Mouse (Mus musculus): Measurements from ENCODE around the gene Senp6. TPM values are rescaled to one million over a fixed set of nuclear protein-coding genes. Genes with fewer than 3 reads are reported as not detected.

The Senp6 gene
- polyA plus RNA-seq, 1 experiment from 2014 or later: 32.6 TPM

DNA sequence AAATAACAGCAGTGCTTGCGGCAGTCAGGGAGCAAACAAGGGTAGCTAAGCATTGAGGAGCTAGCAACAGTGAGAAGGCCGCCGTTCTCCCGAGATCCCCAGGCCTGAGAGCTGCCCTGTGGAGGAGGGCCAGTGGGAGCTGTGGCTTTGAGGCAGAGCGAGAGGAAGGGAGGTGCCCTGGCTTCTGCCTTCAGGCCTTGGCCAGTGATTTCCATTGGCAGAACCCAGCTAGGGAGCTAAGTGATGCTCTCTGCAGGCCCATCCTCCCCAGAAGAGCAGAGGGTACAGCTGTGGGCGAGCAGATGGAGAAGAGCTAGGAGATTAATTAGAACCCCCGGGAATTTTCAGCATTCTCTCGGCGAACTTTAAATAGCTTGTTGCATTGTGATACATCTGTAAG, 106.9 kb downstream of the Senp6 start:
- no peak overlapping the region for H3K4me2 ChIP-seq
- WGBS: 53% methylated on average over 9 of the region's 9 CpGs
- peaks cover 4% of the 10 kb centered on the region; the same call in 1 of the 2 replicates for H3K36me3 ChIP-seq
- H3K9ac ChIP-seq: 0 out of 2 replicates have a peak overlapping the region, but pooled peaks have one; percentile 33
- no peaks in the 10 kb centered on the region for H3K27me3 ChIP-seq (replicated peaks)
- no peak for ATAC-seq (ENCODE audit: extremely low read depth, insufficient number of reproducible peaks, low FRiP score, low TSS enrichment)
- no peak overlapping the region for H3K27ac ChIP-seq (replicated peaks)
- no peaks in the 10 kb centered on the region for H3K9me3 ChIP-seq
- peaks cover 20% of the 10 kb centered on the region for H3K4me1 ChIP-seq
- no peak overlapping the region for H3K4me3 ChIP-seq

GRCm38 (mm10) chr9:80176696-80177478, 110.2 kb downstream of the Senp6 start:
- Histone ChIP-seq H3K9me3 (no peaks in the 10 kb centered on the region), H3K36me3 (peaks cover 4% of the 10 kb centered on the region; the same call in 1 of the 2 replicates), H3K27ac (replicated peaks) (peak overlapping the region; percentile 82), H3K4me1 (peaks cover 26% of the 10 kb centered on the region), H3K4me3 (no peak overlapping the region), H3K4me2 (peak overlapping the region; percentile 30; the same call in 1 of the 2 replicates), H3K27me3 (replicated peaks) (no peaks in the 10 kb centered on the region), H3K9ac (peak overlapping the region; percentile 44; the same call in 1 of the 2 replicates)
- 43% methylated on average over 13 of the region's 13 CpGs for WGBS
- peak; percentile 37; the same call in 1 of the 2 replicates for ATAC-seq (ENCODE audit: extremely low read depth, insufficient number of reproducible peaks, low FRiP score, low TSS enrichment)

DNA sequence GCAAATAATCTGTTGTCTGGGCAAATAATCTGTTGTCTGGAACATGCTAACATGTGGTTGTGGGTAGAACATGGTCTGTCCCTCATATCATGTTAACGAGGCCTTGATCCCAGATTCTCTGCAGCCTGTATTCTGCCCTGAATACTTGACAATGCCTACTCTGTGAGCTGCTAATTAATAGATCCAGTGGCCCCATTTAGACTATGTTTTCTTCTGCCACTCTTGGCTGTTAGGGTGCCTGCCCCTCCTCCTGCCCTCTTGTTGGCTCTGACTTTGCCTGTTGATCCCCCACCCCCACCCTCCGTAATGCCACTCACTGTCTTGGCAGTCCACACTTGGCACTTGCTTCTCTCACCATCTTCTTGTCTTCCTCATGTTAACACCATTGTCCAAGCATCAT, 112.0 kb downstream of the Senp6 start:
- H3K4me1 ChIP-seq: peaks cover 19% of the 10 kb centered on the region
- H3K27ac ChIP-seq (replicated peaks): no peak overlapping the region
- H3K4me2 ChIP-seq: no peak overlapping the region
- H3K9ac ChIP-seq: no peak overlapping the region
- H3K27me3 ChIP-seq (replicated peaks): no peaks in the 10 kb centered on the region
- WGBS: 80% methylated on average over 2 of the region's 2 CpGs
- peaks cover 4% of the 10 kb centered on the region; the same call in 1 of the 2 replicates for H3K36me3 ChIP-seq
- H3K4me3 ChIP-seq: no peak overlapping the region
- no peaks in the 10 kb centered on the region for H3K9me3 ChIP-seq
- ATAC-seq (ENCODE audit: extremely low read depth, insufficient number of reproducible peaks, low FRiP score, low TSS enrichment): no peak

- WGBS: 69% methylated on average over 4 of the region's 4 CpGs
Measured at GRCm38 (mm10) chr9:80179688-80180087, 113.0 kb downstream of the Senp6 start.

GRCm38 (mm10) chr9:80180771-80181170, 114.1 kb downstream of the Senp6 start:
- H3K4me3 ChIP-seq: no peak overlapping the region
- H3K9me3 ChIP-seq: no peaks in the 10 kb centered on the region
- H3K9ac ChIP-seq: no peak overlapping the region
- H3K27me3 ChIP-seq (replicated peaks): no peaks in the 10 kb centered on the region
- no peak overlapping the region for H3K27ac ChIP-seq (replicated peaks)
- H3K36me3 ChIP-seq: no peaks in the 10 kb centered on the region
- 82% methylated on average over 5 of the region's 5 CpGs for WGBS
- H3K4me1 ChIP-seq: peaks cover 23% of the 10 kb centered on the region
- no peak for ATAC-seq (ENCODE audit: extremely low read depth, insufficient number of reproducible peaks, low FRiP score, low TSS enrichment)
- H3K4me2 ChIP-seq: no peak overlapping the region

More at GRCm38 (mm10) chr9:80179688-80180087, 113.0 kb downstream of the Senp6 start:
- H3K9me3 ChIP-seq: no peaks in the 10 kb centered on the region
- H3K4me1 ChIP-seq: peaks cover 18% of the 10 kb centered on the region
- peaks cover 1% of the 10 kb centered on the region; the same call in 1 of the 2 replicates for H3K36me3 ChIP-seq
- no peak overlapping the region for H3K27ac ChIP-seq (replicated peaks)
- no peak for ATAC-seq (ENCODE audit: extremely low read depth, insufficient number of reproducible peaks, low FRiP score, low TSS enrichment)
- no peak overlapping the region for H3K4me3 ChIP-seq
- H3K27me3 ChIP-seq (replicated peaks): no peaks in the 10 kb centered on the region
- no peak overlapping the region for H3K9ac ChIP-seq
- no peak overlapping the region for H3K4me2 ChIP-seq

DNA sequence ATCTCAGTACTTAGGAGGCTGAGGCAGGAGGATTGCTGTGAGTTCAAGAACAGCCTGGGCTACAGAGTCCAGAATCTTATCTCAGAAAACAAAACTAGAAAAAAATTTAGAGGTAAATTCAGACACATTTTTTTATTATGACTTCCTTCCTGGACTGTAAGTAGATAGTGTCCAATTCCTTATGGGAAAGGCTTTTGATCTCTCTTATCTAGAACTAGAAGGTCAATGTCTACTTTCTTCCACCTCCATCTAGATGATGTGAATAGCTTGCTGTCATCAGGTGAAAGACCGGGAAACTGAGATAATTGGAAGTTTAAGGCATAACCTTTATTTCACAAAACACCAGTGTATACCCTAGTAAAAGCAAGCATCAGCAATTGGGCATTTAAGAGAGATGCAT, 115.0 kb downstream of the Senp6 start:
- no peaks in the 10 kb centered on the region for H3K9me3 ChIP-seq
- peaks cover 21% of the 10 kb centered on the region for H3K4me1 ChIP-seq
- no peak for ATAC-seq (ENCODE audit: extremely low read depth, insufficient number of reproducible peaks, low FRiP score, low TSS enrichment)
- H3K36me3 ChIP-seq: no peaks in the 10 kb centered on the region
- no peak overlapping the region for H3K4me2 ChIP-seq
- WGBS: 63% methylated on average over 1 of the region's 1 CpGs
- no peaks in the 10 kb centered on the region for H3K27me3 ChIP-seq (replicated peaks)
- no peak overlapping the region for H3K4me3 ChIP-seq
- no peak overlapping the region for H3K9ac ChIP-seq
- H3K27ac ChIP-seq (replicated peaks): no peak overlapping the region

- WGBS: 76% methylated on average over 5 of the region's 5 CpGs
- 0 out of 2 replicates have a peak, but pooled peaks cover 12% of the 10 kb centered on the region for H3K4me1 ChIP-seq
- no peak overlapping the region for H3K4me3 ChIP-seq
- no peaks in the 10 kb centered on the region for H3K9me3 ChIP-seq
- H3K4me2 ChIP-seq: no peak overlapping the region
- no peaks in the 10 kb centered on the region for H3K36me3 ChIP-seq
- no peaks in the 10 kb centered on the region for H3K27me3 ChIP-seq (replicated peaks)
- H3K9ac ChIP-seq: no peak overlapping the region
- H3K27ac ChIP-seq (replicated peaks): no peak overlapping the region
- no peak for ATAC-seq (ENCODE audit: extremely low read depth, insufficient number of reproducible peaks, low FRiP score, low TSS enrichment)
Measured at GRCm38 (mm10) chr9:80184138-80184537, 117.4 kb downstream of the Senp6 start.

- no peak overlapping the region for H3K9ac ChIP-seq
Measured at GRCm38 (mm10) chr9:80185737-80186136, 119.0 kb downstream of the Senp6 start.

GRCm38 (mm10) chr9:80186693-80187092, 120.0 kb downstream of the Senp6 start:
- H3K9ac ChIP-seq: no peak overlapping the region
- 87% methylated on average over 8 of the region's 8 CpGs for WGBS
- 0 out of 2 replicates have a peak, but pooled peaks cover 11% of the 10 kb centered on the region for H3K4me1 ChIP-seq
- H3K4me2 ChIP-seq: no peak overlapping the region
- no peak overlapping the region for H3K27ac ChIP-seq (replicated peaks)
- no peak for ATAC-seq (ENCODE audit: extremely low read depth, insufficient number of reproducible peaks, low FRiP score, low TSS enrichment)
- H3K4me3 ChIP-seq: no peak overlapping the region
- H3K27me3 ChIP-seq (replicated peaks): no peaks in the 10 kb centered on the region
- H3K36me3 ChIP-seq: no peaks in the 10 kb centered on the region
- no peaks in the 10 kb centered on the region for H3K9me3 ChIP-seq

More at GRCm38 (mm10) chr9:80185737-80186136, 119.0 kb downstream of the Senp6 start:
- Histone ChIP-seq H3K27ac (replicated peaks) (no peak overlapping the region), H3K4me3 (no peak overlapping the region), H3K4me1 (0 out of 2 replicates have a peak, but pooled peaks cover 7% of the 10 kb centered on the region), H3K4me2 (no peak overlapping the region), H3K27me3 (replicated peaks) (no peaks in the 10 kb centered on the region), H3K9me3 (no peaks in the 10 kb centered on the region), H3K36me3 (no peaks in the 10 kb centered on the region)
- no peak for ATAC-seq (ENCODE audit: extremely low read depth, insufficient number of reproducible peaks, low FRiP score, low TSS enrichment)
- 53% methylated on average over 3 of the region's 3 CpGs for WGBS

DNA sequence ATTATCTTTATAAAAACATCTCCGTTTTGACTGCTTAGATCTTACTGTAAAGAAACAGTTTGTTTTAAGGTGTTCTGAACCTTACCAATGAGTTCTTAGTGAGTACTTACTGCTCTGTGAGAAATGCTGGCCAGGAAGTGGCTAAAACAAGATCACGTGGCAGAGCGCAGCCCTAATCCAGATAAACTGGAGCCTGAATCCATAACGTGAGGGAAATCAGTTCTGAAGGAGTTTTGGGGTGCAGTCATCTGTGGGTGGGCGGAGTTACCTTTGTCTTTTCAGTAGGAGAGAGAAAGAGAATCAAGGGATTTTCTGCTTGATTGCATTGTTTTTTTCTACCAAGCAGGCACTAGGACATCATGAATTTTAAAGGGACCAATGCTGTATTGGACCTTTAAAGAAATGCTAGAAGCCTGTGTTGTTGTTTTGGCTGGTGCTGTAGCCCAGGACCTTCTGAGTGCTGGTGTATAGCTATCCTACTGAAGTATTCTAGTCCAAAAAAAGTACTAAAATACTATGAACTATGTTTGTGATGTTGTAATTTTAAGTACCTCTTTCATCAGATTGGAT, 121.7 kb downstream of the Senp6 start:
- H3K9me3 ChIP-seq: no peaks in the 10 kb centered on the region
- H3K36me3 ChIP-seq: no peaks in the 10 kb centered on the region
- H3K4me1 ChIP-seq: peaks cover 27% of the 10 kb centered on the region
- H3K27me3 ChIP-seq (replicated peaks): no peaks in the 10 kb centered on the region
- 50% methylated on average over 5 of the region's 5 CpGs for WGBS
- no peak overlapping the region for H3K9ac ChIP-seq
- H3K4me3 ChIP-seq: no peak overlapping the region
- no peak for ATAC-seq (ENCODE audit: extremely low read depth, insufficient number of reproducible peaks, low FRiP score, low TSS enrichment)
- no peak overlapping the region for H3K27ac ChIP-seq (replicated peaks)
- no peak overlapping the region for H3K4me2 ChIP-seq

- Histone ChIP-seq H3K9me3 (no peaks in the 10 kb centered on the region), H3K4me1 (peaks cover 32% of the 10 kb centered on the region), H3K4me2 (no peak overlapping the region), H3K36me3 (no peaks in the 10 kb centered on the region), H3K9ac (no peak overlapping the region), H3K27ac (replicated peaks) (no peak overlapping the region), H3K27me3 (replicated peaks) (no peaks in the 10 kb centered on the region), H3K4me3 (no peak overlapping the region)
- no peak for ATAC-seq (ENCODE audit: extremely low read depth, insufficient number of reproducible peaks, low FRiP score, low TSS enrichment)
- WGBS: 77% methylated on average over 6 of the region's 6 CpGs
Measured at GRCm38 (mm10) chr9:80191240-80191639, 124.5 kb downstream of the Senp6 start.

Measured in heart, embryonic 13.5 days (tissue).